Mouse (Mus musculus) gonadal fat pad, adult 2 months (tissue): ENCODE measurements around the gene Tpm1. TPM values are rescaled to one million over a fixed set of nuclear protein-coding genes. Genes with fewer than 3 reads are reported as not detected.

Source experiments
- DNase-seq: peaks from one replicate; pipeline ENCODE4 v3.0.0-alpha.2; 2012; ENCODE audit warnings: low read depth
- polyA plus RNA-seq: library from polyadenylated mRNA; depleted of rRNA; stranded (reverse); fragments of >200 nt; gene quantifications from 2 replicates; pipeline ENCODE4 v1.2.3, GENCODE M21; 2012

Tpm1 gene
- polyA plus RNA-seq, 1 experiment: 191 TPM

- DNase-seq: no peak
Measured at GRCm38 (mm10) chr9:67028133-67028724, 21.0 kb downstream of the Tpm1 start.

GRCm38 (mm10) chr9:67026890-67027289 is 22.3 kb downstream of the Tpm1 start:
- DNase-seq: no peak

GRCm38 (mm10) chr9:67026061-67026460 is 23.1 kb downstream of the Tpm1 start:
- DNase-seq: no peak

- DNase-seq: no peak
Measured at GRCm38 (mm10) chr9:67024889-67025692, 24.1 kb downstream of the Tpm1 start.

- no peak for DNase-seq
Measured at GRCm38 (mm10) chr9:67023371-67023770, 25.8 kb downstream of the Tpm1 start.

GRCm38 (mm10) chr9:67020063-67020462 is 29.1 kb downstream of the Tpm1 start:
- DNase-seq: no peak

- no peak for DNase-seq
Measured at GRCm38 (mm10) chr9:67013501-67013900, 35.7 kb downstream of the Tpm1 start.

GRCm38 (mm10) chr9:67012470-67012869 is 36.7 kb downstream of the Tpm1 start:
- DNase-seq: no peak

GRCm38 (mm10) chr9:67011483-67011882 is 37.7 kb downstream of the Tpm1 start:
- DNase-seq: no peak

- DNase-seq: no peak
Measured at GRCm38 (mm10) chr9:67008781-67009180, 40.4 kb downstream of the Tpm1 start.

- peak; percentile 78 for DNase-seq
Measured at GRCm38 (mm10) chr9:67006376-67006775, 42.8 kb downstream of the Tpm1 start.

GRCm38 (mm10) chr9:67005161-67005742 is 44.0 kb downstream of the Tpm1 start:
- DNase-seq: no peak

GRCm38 (mm10) chr9:67003656-67004055 is 45.5 kb downstream of the Tpm1 start:
- DNase-seq: no peak

- no peak for DNase-seq
Measured at GRCm38 (mm10) chr9:67003156-67003555, 46.0 kb downstream of the Tpm1 start.

GRCm38 (mm10) chr9:67001506-67001905 is 47.7 kb downstream of the Tpm1 start:
- no peak for DNase-seq

GRCm38 (mm10) chr9:67001050-67001449 is 48.2 kb downstream of the Tpm1 start:
- no peak for DNase-seq

- DNase-seq: no peak
Measured at GRCm38 (mm10) chr9:66999698-67000097, 49.5 kb downstream of the Tpm1 start.

- DNase-seq: no peak
Measured at GRCm38 (mm10) chr9:66991750-66992410, 57.3 kb downstream of the Tpm1 start.

- no peak for DNase-seq
Measured at GRCm38 (mm10) chr9:66991021-66991749, 58.0 kb downstream of the Tpm1 start.

GRCm38 (mm10) chr9:66990046-66990445 is 59.2 kb downstream of the Tpm1 start:
- no peak for DNase-seq

GRCm38 (mm10) chr9:66989581-66989980 is 59.6 kb downstream of the Tpm1 start:
- DNase-seq: no peak
